Mouse (Mus musculus): ENCODE data around the gene G430095P16Rik.

G430095P16Rik gene

DNA sequence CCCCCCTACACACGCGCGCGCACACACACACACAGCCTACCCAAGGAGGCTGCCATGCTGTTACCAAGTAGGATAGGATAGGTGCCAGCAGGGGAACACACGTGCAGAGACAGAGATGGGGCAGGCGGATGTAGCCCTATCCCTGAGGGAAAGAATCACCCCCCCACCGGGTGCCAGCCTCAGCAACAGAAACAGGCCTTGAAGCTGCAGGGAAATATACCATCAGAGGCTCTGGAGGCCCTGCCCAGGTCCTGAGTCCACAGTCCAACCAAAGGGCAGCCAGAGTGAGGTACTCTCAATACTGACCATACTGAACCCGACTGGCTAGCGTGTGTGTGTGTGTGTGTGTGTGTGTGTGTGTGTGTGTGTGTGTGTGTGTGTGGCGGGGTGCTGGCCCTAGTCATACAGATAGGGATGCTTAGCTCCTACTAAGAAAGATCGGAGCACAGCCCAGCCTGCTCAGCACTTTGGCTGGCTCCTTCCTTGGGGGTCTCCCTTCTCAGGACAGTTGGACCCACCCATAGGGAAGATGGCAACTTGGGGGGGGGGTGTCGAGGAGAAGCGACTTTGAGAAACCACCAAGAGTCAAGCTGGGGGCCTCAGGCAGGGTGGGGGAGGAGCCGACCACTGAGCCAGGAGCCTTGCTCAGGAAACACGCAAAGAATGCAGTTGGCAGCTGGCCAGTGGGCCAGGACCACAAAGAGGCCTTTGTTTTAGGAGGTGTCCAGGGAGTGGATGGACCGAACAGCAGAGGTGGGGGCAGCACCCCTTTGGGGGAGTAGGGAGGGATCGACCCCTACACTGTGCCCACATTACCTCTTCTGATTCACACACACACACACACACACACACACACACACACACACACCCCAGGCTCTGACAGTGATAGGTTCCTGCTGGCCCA lies 21.0 kb downstream of the G430095P16Rik start:
- no peak for DNase-seq (ENCODE audit: low read depth)

DNA sequence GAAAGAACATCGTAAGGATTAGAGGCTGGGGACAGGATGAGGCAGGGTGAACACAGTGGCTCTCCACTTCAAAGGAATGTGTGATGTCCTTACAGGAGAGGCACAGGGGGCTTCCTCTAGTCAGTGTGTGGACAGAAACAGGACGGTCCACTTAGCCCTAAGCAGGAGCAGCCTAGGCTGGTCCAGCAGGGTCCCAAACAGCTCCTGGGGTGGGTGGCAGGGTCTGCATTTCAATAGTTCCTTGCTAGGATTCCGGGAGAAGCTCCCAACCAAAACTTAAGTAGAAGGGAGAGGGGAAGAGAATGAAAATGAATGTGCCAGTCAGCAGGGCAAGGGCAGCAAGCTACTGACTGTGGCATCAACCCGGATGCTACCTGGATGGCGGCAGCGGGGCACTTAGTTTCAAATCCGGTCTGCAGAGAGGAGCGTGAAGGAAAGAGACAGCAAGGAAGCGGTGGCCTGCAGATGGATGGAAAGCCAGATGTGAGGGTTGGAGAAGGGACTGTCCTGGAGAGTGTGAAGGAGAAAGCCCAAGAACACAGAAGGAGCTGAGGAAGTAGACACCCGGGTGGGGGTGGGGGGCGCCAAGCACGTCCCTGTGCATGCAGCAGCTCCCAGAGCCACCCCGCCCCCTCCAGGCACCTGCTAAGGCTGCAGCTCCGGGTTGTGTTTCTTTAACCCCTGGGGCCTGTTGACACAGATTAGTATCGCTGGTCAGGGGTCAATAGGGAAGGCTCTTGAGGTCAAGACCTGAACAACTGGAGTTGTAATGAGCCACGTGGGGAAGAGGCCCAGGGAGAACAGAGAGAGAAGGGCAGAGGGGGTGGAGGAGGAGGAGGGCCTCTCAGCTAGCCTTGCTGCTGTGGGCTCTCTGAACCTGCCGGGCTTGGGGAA lies 22.5 kb downstream of the G430095P16Rik start:
- DNase-seq (ENCODE audit: low read depth) = peak; percentile 57

DNA sequence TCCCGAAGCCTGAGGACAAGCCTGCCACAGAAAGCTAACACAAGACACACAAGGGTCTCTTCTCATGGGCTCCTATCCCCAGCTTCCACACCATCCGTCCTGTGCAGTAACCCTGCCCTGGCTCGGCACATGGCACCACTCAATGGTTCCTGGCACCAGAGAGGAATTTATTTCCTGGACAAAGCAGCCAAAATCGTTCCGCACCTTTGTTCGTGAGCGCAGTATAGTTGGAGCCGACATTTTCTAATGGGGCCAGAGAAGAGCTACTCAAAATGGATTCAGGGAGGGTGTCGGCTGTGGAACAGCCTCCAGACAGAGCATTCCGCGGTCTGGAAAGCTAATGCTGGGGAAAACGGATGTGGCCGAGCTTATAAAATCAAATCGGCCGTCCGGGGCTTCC lies 26.7 kb downstream of the G430095P16Rik start:
- DNase-seq (ENCODE audit: low read depth) = no peak

DNA sequence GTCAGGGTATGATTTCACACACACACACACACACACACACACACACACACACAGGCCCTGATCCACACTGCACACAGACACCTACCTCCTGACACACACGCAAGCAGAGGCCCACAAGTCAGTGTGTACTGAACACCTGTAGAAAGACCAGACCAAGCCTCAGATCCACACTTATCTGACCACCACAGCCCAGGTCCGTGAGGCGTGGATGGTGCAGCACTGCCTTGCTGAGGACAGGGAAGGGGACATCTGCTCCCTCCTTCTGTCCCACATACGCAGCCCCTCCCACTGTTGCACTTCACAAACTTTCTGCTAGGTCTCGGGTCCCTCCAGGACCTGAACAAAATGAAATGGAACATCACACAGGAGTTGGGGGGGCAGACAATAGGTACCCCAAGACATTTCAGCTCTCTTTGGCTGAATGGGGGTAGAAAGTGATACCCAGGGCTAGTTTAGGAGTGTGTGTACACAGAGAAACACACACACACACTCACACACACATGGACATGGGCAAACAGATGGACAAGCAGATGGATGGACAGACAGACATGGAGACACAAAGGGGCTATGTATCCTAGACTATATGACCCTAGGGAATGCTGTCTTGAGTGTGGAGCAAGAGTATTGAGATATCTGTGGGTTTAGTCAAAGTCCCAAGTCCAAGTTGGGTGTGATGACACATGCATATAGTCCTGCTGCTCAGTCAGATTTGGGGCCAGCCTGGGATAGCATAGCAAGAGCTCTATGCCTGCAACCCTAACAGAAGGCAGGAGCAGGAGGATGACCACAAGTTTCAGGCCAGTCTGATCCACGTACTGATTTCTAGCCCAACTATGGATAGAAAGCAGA lies 30.2 kb downstream of the G430095P16Rik start:
- DNase-seq (ENCODE audit: low read depth) = no peak

DNA sequence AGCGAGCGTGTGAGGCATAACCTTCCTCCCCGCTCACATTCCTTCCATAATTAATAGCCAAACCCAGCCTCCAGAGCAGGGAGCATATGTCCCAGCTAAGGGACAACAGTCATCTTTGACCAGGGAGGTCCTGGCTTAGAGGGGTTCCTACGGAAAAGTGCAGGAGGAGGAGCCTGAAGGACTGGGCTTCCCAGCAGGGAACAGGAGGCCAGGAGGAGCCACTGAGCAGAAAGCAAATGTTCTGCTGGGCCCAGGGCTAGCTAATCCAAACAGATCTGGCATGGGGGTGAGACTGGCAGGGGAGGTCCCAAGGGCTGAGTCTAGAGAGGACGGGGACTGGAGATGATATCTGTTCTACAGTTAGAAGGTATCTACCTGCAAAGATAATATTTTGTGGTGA lies 34.7 kb downstream of the G430095P16Rik start:
- no peak for DNase-seq (ENCODE audit: low read depth)

DNA sequence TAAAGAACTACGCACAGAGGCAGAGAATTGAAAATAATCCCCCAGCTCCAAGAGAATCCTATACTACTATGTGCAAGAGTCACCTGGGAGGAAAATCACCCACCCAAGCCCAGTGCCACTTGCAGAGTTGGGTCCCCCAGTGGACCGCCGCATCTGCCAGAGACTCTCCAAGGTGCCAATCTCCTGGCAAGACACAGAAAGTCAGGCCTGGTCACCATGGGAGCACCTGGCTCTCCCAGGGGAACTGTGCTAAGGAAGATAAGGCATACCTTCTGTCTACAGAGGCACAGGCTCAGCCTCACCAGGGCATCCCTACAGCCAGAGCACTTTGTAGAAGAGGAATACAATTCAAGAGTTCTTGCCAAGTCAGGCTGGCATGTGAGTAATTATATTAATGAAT lies 35.5 kb downstream of the G430095P16Rik start:
- DNase-seq (ENCODE audit: low read depth) = no peak

DNA sequence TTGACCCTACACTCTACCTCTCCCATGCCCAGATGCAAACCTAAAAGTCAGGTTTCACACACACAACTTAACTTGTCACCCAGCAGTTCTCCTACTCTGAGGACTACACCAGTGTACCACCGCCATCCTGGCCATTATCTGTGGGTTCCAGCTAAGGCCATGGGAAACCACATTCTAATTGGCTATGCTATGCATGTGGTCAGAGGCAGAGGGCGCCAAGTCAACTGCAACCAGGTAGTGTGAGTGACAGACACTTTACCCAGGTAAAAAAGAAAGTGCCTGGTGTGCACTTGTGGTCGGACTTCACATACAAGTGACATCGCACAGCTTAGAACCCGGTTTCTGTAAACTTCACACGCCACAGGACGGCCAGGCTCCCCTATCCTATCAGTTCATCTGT lies 36.3 kb downstream of the G430095P16Rik start:
- peak; percentile 31 for DNase-seq (ENCODE audit: low read depth)

DNA sequence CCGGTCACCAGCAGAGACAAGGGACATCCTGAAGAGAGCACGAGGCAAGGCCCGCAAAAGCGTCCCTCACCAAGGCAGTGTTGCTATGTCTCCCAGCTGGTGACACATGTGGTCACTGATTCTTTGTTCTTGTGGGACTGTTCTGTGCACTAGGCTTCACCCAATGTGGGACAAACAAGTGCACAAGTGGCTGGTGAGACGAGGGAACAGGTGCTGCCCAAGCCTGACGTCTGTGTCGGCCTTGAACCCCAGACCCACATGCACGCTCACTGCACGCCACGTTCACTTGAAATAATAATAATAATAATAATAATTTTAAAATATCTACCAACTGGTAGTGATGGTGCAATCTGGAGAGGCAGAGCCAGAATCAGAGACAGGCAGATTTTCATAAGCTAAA lies 36.9 kb downstream of the G430095P16Rik start:
- no peak for DNase-seq (ENCODE audit: low read depth)

DNA sequence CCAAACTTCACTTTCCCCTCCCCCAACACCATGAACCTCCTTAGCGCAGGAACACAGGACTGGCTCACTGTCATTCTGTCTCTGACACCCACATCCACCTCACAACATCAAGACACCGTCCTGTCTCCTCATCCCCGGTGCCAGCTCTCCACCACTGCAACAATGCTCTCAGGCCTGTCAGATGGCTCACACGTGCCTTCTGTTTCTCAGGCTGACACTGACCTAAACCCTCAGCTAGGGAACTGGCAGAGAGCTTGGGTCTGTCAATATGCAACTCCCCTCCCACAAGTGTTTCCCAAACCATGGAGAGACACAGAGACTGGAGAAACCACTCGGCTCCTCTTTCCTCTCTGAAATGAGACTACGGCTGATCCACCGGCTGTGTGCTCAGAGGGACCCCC lies 37.6 kb downstream of the G430095P16Rik start:
- DNase-seq (ENCODE audit: low read depth) = no peak

DNA sequence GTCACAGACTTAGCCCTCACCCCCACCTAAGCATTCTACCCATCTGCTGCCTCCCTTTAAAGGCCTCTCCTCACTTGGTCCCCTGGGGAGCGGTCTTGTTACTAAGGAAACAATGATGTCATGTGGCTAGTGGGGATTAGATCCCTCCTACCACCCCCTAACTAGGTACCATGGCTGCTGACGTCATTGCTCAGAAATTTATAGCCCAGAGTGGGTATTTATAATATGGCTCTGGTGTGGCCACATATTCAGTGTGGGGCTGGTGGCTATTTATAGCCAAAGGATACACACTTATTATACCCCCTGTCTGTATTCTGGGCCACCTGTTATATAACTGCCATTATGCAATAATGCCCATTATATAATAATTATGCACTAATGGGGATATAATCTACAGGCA lies 38.1 kb downstream of the G430095P16Rik start:
- DNase-seq (ENCODE audit: low read depth) = no peak

DNA sequence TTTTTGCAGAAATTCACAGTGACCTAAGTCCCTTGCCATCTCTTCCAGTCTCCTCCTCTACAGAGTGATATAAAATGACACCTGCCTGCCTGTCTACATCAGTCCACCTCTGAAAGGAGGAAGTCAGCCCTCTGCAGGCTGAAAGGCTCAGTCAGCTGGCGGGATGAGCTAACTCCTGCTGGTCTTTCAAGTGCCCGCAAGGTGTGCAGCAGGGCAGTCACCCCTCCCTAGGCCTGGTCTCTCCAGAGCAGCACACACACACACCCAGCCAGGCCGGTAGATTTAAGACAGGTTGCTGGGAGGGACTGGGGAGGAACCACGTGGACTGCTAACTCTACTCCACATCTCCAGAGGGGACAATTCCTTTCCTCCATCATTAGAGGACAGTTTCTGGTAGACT lies 41.3 kb downstream of the G430095P16Rik start:
- no peak for DNase-seq (ENCODE audit: low read depth)

DNA sequence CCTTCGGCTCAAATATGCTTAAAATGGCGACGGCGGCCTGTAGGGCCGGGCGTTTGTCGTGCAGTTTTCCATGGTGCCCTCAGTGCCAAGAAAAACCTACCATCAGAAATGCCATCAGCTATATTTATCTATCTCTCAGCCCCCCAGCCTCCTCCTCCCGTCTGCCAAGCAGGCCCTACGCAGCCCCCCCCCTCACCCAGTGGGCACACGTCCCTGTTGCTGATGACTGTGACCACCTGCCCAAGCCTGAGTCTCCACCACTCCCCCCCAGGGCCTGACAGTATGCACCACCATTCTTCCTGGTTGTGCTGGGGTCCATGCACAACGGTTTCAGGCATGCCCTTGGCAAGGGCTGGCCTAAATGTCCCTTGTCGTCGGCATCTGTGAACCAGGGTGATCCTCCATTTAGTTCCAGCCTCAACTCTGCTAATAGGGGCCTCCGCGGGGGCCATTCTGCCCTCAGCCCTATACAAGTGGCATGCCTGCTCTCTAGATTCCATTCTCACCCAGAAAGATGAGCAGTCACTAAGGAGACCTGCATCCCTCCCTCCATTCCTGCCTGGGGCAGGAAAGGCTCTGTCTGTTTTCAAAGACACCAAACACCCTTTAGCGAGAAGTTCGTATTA lies 42.2 kb downstream of the G430095P16Rik start:
- DNase-seq (ENCODE audit: low read depth) = no peak

DNA sequence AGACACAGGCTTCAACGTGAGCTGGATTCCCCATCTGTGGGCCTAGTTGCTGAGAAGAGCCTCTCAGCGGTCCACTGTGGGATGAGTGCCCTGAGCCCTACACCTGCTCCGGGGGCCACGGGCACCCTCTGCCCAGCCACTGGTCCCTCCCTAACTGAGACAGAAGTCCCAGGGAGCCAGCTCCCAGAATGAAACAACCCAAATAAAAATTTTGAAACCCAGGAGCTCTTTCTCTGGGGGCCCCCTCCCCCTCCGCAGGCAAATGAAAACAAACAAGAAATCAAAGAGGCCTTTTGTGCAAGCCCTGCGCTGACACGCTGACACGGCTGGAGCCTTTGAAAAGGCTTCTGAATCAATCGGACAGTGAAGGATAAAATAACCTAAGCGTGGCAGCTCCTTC lies 42.8 kb downstream of the G430095P16Rik start:
- DNase-seq (ENCODE audit: low read depth) = no peak

DNA sequence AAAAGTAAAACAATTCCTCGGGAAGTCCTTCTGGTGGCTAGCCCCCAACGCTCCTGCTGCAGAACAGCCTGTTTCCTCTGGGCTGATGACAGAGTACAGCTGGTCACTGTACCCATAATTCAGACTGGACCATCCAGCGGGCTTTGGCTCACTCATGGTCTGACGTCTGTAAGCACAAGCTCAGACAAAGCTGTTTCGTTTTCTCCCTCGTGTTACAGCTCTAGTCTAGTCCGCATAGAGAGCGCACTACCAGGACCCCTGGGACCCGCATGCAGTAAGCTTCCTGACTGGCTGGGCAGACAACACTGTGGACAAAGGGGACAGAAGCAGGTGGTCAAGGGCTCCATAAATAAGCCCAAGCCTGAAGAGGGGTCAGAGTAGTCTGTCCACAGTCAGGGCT lies 43.6 kb downstream of the G430095P16Rik start:
- no peak for DNase-seq (ENCODE audit: low read depth)

DNA sequence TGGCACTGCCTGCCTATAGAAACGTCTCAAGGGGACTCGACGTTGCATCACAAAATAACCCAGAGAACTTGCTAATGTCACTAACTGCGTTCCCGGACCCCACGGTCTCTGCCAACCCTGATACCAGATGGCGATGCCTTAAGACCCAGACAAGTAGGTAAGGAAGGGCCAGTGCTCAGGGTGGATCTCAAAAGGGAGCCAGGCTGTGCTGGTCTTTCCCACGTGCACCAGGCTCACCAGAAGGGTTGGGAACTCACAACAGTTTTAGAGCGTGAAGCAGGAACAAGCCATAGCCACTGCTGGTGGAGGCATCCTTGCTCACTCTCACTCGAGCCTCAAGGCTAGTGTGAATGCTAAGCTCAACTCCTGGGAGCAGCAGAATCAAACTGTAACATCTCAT lies 44.4 kb downstream of the G430095P16Rik start:
- no peak for DNase-seq (ENCODE audit: low read depth)

DNA sequence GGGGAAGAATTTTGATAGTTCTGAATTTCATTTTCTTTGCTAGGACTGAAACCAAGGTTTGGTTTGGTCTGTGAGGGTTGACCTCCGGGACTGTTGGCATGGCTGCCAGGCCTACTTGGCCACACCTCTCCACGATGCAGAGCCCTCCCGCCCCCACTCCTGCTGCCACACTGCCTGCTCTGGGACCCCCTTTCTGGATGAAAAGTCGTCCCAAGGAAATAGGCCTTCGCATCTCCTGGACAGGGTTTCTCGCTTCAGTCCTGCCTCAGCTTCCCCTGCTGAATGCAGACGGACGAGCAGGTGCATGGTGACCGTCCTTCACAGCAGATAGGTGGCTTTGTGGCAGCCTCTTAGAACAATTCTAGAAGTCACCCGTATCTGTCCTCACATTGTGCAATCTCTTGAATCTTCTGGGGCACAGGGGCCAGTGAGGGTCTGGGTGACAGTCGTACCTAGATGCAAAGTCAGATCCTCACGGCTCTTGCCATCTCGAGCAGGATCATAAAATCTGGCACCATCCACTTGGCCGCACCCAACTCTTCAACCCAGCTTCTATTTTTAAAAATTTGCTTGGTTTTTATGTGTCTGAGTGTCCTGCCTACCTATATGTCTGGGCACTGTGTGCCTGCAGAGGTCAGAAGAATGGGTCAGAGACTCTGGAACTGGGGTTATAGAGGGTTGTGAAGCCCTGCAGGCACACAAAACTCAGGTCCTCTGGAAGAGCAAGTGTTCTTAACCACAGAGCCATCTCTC lies 45.7 kb downstream of the G430095P16Rik start:
- no peak for DNase-seq (ENCODE audit: low read depth)

DNA sequence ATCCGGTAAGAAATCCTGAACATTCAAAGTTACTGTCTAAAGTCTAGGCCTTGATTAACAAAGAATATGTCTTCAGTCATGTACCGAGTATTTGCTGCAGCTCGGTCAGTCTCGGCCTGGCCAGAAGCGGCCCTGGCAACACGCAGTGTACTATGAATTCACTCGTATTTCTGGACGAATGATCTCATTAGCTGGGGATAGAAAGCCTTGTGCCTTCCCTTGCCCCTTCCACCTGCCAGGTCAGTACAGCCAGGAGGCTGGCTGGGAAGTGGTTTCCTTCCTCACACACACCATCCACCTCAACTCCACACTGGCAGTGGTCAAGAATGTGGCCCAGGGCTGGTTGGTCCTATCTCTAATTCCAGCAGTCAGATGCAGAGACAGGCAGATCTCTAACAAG lies 46.5 kb downstream of the G430095P16Rik start:
- no peak for DNase-seq (ENCODE audit: low read depth)

DNA sequence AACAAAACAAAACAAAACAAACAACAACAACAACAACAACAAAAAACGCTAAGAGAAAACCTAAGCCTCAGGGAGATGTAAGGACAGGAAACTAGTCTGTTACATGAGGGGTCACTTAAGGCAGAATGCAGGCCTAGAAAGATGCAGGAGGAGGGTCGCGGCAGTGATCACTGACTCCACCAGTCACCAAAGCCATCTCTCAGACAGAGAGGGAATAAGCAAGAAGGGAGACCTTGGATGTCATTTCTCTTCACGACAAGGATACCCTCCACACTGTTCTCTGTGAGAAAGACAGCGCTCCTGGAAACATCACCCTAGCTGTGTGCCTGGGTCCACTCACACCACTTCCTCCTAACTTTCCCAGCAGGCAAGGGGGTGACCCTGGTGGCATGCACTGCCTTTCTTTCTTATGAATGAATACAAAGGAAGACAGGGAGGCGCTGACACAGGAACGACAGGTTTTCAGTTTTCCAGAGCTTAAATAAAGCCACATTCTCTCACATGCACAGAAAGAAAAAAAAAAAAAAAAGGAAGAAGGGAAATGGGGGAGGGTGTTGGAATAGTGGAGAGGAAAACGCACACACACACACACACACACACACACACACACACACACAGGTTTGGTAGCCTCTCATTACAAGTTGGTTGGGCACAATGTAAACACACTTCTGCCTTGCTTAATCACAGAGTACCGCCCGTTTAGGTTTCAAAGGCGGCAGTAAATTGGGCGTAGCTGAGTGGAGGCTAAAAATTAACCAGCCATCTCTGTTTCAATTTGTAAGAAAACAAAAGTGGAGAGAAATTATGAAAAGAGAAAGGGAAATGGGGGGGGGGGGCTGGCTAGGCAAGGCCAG lies 47.5 kb downstream of the G430095P16Rik start:
- DNase-seq (ENCODE audit: low read depth) = no peak

DNA sequence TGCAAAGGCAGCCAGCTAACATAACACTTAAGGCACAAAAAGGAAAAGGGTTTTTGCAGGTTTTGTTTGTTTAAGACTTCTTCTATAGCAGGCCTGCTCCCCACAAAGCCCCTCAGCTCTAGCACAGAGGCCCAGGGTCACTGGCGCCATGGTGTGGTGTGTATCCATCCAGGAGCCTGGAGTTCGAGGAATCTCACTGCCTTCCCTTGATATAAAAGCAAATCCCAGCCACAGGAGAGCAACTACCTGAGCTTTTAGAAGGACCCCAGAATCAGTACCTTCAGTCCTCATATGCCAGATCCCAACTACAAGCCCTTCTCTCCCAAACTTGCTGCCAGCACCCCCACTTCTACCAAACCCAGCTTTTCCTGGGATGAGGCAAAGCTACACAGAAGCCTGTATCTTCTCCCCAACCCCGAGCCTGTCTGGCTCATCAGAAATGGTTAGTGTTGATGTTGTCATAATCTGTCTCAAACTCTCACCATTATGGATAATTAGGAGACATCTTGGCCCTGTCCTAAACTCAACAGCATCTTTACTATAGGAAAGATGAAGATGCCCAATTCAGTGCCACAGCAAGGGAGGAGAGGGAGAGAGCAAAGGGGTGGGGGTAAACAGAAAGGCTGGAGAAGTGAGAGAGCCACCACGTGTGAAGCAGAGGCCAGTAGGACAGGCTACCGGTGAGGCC lies 48.3 kb downstream of the G430095P16Rik start:
- DNase-seq (ENCODE audit: low read depth) = no peak

Data from naive thymus-derived CD4-positive, alpha-beta T cell, adult 2 months (primary cell).